Comparison of ENCODE assay signal across 25 mouse cellular contexts in genomic region chr14:62037917-62038316, GRCm38 (mm10).
DNase-seq lines count a peak whose midpoint lies in the region; ATAC-seq lines count a peak whose summit lies in the region.
"Had no signal": no experiment of that assay in that cellular context is flagged by ENCODE, and none has a peak within 500 bp of the region (broad histone marks: within the 10 kb centered on the region; RNA-seq: fewer than 3 reads in every experiment).

No protein-coding gene starts in this region.

- intact Hi-C loops in heart, postnatal 14 days (cut with DNase I), result no loop called here

- H3K4me3 ChIP-seq in macrophage (ENCODE audit: inconsistent target), result no peak overlapping the region
- H3K4me3 ChIP-seq: embryonic facial prominence, embryonic 13.5 days; forebrain, embryonic 10.5 days; forebrain, embryonic 13.5 days; heart, embryonic 10.5 days; heart, embryonic 13.5 days; hindbrain, embryonic 12.5 days; hindbrain, embryonic 15.5 days had no signal

- DNase-seq in heart, adult 11 months, result peak; percentile 71
- no peak for DNase-seq in heart, adult 8-10 months (ENCODE audit: low spot score)
- DNase-seq in WW6 (ENCODE audit: low read depth, low spot score), result peak; percentile 24
- DNase-seq in heart, postnatal 14 days, result no peak
- DNase-seq: adrenal gland, adult 8-10 months; adrenal gland, postnatal 25 days; cerebellum, adult 18-20 months; cerebellum, adult 9-10 months; cerebellum, postnatal 14 days; gastrocnemius, postnatal 10 days; gastrocnemius, postnatal 36 days; heart, adult 18-20 months; kidney, adult 2 months had no signal

- peak overlapping the region; percentile 10; the same call in 1 of the 2 replicates for H3K27ac ChIP-seq in macrophage
- H3K27ac ChIP-seq: embryonic facial prominence, embryonic 13.5 days; forebrain, embryonic 10.5 days; forebrain, embryonic 13.5 days; heart, embryonic 10.5 days; heart, embryonic 13.5 days; hindbrain, embryonic 12.5 days; hindbrain, embryonic 15.5 days had no signal

- no peaks in the 10 kb centered on the region for H3K79me2 ChIP-seq in macrophage (ENCODE audit: inconsistent target)

- 95% methylated on average over 5 of the region's 5 CpGs for WGBS in macrophage (ENCODE audit: missing documents)

- no peaks in the 10 kb centered on the region for H3K36me3 ChIP-seq in macrophage (ENCODE audit: inconsistent target)
- H3K36me3 ChIP-seq: embryonic facial prominence, embryonic 13.5 days; forebrain, embryonic 10.5 days; heart, embryonic 10.5 days; heart, embryonic 13.5 days; hindbrain, embryonic 12.5 days; hindbrain, embryonic 15.5 days had no signal

- no peak for ATAC-seq in CD4-positive, CD25-positive, alpha-beta regulatory T cell, adult 4 months
- ATAC-seq: activated CD4-positive, CD25-positive, alpha-beta regulatory T cell, adult 4 months; forebrain, embryonic 13.5 days; forebrain, embryonic 16.5 days; intestine, postnatal 0 days had no signal

Comparison
In these comparisons a context has a peak if more than half of its experiments do, and no peak if none do; other contexts are left out.
1. DNase-seq: peak in heart, adult 11 months (single experiment) and WW6 (single experiment); none in heart, adult 8-10 months (single experiment) and heart, postnatal 14 days (0 of 2).